Mouse (Mus musculus) midbrain, embryonic 15.5 days (tissue): ENCODE data around the gene Egr4. TPM values are rescaled to one million over a fixed set of nuclear protein-coding genes. Genes with fewer than 3 reads are reported as not detected.

Experiments
- ATAC-seq: fragments of 200-750 bp; cut with Nextera tagmentation; replicated peaks from 2 replicates; pipeline ENCODE4 v1.8.0; 2017; ENCODE audit warnings: moderate TSS enrichment
- H3K27ac ChIP-seq: fragments of 300-500 bp; sonication (generic); 2 replicates; pipeline ENCODE4 v1.5.1; 2015; ENCODE audit warnings: mild to moderate bottlenecking, inconsistent platforms
- H3K27me3 ChIP-seq: fragments of 300-500 bp; sonication (generic); replicated peaks from 2 replicates; pipeline ENCODE4 v1.6.1; 2015; ENCODE audit warnings: inconsistent platforms
- H3K36me3 ChIP-seq: fragments of 300-500 bp; sonication (generic); replicated peaks from 2 replicates; pipeline ENCODE4 v1.6.1; 2015; ENCODE audit warnings: inconsistent platforms
- H3K4me1 ChIP-seq: fragments of 300-500 bp; sonication (generic); 2 replicates; pipeline ENCODE4 v1.6.1; 2015; ENCODE audit warnings: inconsistent platforms
- H3K4me2 ChIP-seq: fragments of 300-500 bp; sonication (generic); 2 replicates; pipeline ENCODE4 v1.6.1; 2015; ENCODE audit warnings: inconsistent platforms, mild to moderate bottlenecking, moderate library complexity
- H3K4me3 ChIP-seq: fragments of 300-500 bp; sonication (generic); 2 replicates; pipeline ENCODE4 v1.5.1; 2015; ENCODE audit warnings: mild to moderate bottlenecking, inconsistent platforms
- H3K9ac ChIP-seq: fragments of 300-500 bp; sonication (generic); 2 replicates; pipeline ENCODE4 v1.6.1; 2015; ENCODE audit warnings: mild to moderate bottlenecking, inconsistent platforms
- H3K9me3 ChIP-seq: fragments of 300-500 bp; sonication (generic); 2 replicates; pipeline ENCODE4 v1.6.1; 2016; ENCODE audit warnings: inconsistent platforms
- WGBS: fragments of 180-500 bp; shearing (Covaris S2); methylation state at CpG from one replicate; pipeline ENCODE4 v1.1.7; 2015; ENCODE audit warnings: mixed read lengths; 5-methylcytosine and 5-hydroxymethylcytosine counted together
- polyA plus RNA-seq: library from polyadenylated mRNA; unstranded; fragments of >200 nt; fragmentation: Nextera tagmentation; extraction: Ambion mirVana; gene quantifications from 2 replicates; pipeline ENCODE4 v1.2.1, GENCODE M21; 2015

Egr4 gene
- polyA plus RNA-seq, 1 experiment from 2014 or later, result not detected

GRCm38 (mm10) chr6:85489717-85490116 lies 23.7 kb downstream of the Egr4 start:
- 78% methylated on average over 3 of the region's 3 CpGs for WGBS
- H3K9me3 ChIP-seq, result no peaks in the 10 kb centered on the region
- no peak overlapping the region for H3K4me3 ChIP-seq
- H3K4me2 ChIP-seq, result no peak overlapping the region
- H3K27ac ChIP-seq, result no peak overlapping the region
- ATAC-seq, result no peak
- no peaks in the 10 kb centered on the region for H3K36me3 ChIP-seq
- no peak overlapping the region for H3K9ac ChIP-seq
- peaks cover 1% of the 10 kb centered on the region for H3K4me1 ChIP-seq
- peaks cover 22% of the 10 kb centered on the region for H3K27me3 ChIP-seq

- Histone ChIP-seq H3K4me3 (no peak overlapping the region), H3K27ac (no peak overlapping the region), H3K9me3 (no peaks in the 10 kb centered on the region), H3K9ac (no peak overlapping the region), H3K4me2 (no peak overlapping the region), H3K4me1 (peaks cover 13% of the 10 kb centered on the region), H3K36me3 (no peaks in the 10 kb centered on the region), H3K27me3 (peaks cover 35% of the 10 kb centered on the region)
- WGBS, result 19% methylated on average over 4 of the region's 4 CpGs
- no peak for ATAC-seq
Observed at GRCm38 (mm10) chr6:85488510-85488909, 24.9 kb downstream of the Egr4 start.

DNA sequence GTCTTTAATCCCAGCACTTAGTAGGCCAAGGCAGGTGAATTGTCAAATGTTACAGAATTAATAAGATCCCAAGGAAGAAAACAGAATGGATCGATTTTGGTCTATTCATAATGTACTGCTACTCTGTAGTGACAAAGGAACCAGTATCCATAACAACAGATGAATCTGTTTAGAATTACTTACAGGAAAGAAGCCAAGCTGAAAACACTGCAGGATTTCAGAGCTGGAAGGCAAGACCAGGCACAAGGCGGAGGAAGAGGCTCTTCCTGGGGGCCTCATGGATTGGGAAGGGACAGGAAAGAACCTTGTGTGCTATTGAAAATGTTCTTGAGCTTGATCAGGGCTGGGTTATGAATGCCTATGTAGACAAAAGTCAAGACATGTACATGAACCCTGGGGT lies 27.7 kb downstream of the Egr4 start:
- Histone ChIP-seq H3K4me3 (no peak overlapping the region), H3K27me3 (peaks cover 35% of the 10 kb centered on the region), H3K27ac (no peak overlapping the region), H3K4me2 (no peak overlapping the region), H3K4me1 (peaks cover 13% of the 10 kb centered on the region), H3K36me3 (no peaks in the 10 kb centered on the region), H3K9ac (no peak overlapping the region), H3K9me3 (no peaks in the 10 kb centered on the region)
- WGBS, result 68% methylated on average over 2 of the region's 2 CpGs
- no peak for ATAC-seq

- Histone ChIP-seq H3K27ac (no peak overlapping the region), H3K9me3 (no peaks in the 10 kb centered on the region), H3K4me1 (peaks cover 13% of the 10 kb centered on the region), H3K9ac (peak overlapping the region; percentile 15; the same call in 1 of the 2 replicates), H3K27me3 (peaks cover 35% of the 10 kb centered on the region), H3K4me3 (peak overlapping the region; percentile 36), H3K36me3 (no peaks in the 10 kb centered on the region), H3K4me2 (peak overlapping the region; percentile 53)
- peak; percentile 40; the same call in 1 of the 2 replicates for ATAC-seq
- WGBS, result 5% methylated on average over 86 of the region's 92 CpGs
Observed at GRCm38 (mm10) chr6:85483843-85484721, 29.3 kb downstream of the Egr4 start.

GRCm38 (mm10) chr6:85480685-85481084 lies 32.7 kb downstream of the Egr4 start:
- Histone ChIP-seq H3K4me3 (no peak overlapping the region), H3K27me3 (peaks cover 22% of the 10 kb centered on the region), H3K27ac (no peak overlapping the region), H3K4me1 (peaks cover 13% of the 10 kb centered on the region), H3K36me3 (no peaks in the 10 kb centered on the region), H3K9me3 (no peaks in the 10 kb centered on the region), H3K9ac (no peak overlapping the region), H3K4me2 (no peak overlapping the region)
- no peak for ATAC-seq
- 71% methylated on average over 16 of the region's 16 CpGs for WGBS

- H3K4me1 ChIP-seq, result peaks cover 13% of the 10 kb centered on the region
- no peak overlapping the region for H3K4me3 ChIP-seq
- peaks cover 15% of the 10 kb centered on the region for H3K27me3 ChIP-seq
- H3K9me3 ChIP-seq, result no peaks in the 10 kb centered on the region
- H3K27ac ChIP-seq, result no peak overlapping the region
- ATAC-seq, result no peak
- no peak overlapping the region for H3K4me2 ChIP-seq
- 83% methylated on average over 5 of the region's 5 CpGs for WGBS
- no peak overlapping the region for H3K9ac ChIP-seq
- no peaks in the 10 kb centered on the region for H3K36me3 ChIP-seq
Observed at GRCm38 (mm10) chr6:85479979-85480378, 33.4 kb downstream of the Egr4 start.

DNA sequence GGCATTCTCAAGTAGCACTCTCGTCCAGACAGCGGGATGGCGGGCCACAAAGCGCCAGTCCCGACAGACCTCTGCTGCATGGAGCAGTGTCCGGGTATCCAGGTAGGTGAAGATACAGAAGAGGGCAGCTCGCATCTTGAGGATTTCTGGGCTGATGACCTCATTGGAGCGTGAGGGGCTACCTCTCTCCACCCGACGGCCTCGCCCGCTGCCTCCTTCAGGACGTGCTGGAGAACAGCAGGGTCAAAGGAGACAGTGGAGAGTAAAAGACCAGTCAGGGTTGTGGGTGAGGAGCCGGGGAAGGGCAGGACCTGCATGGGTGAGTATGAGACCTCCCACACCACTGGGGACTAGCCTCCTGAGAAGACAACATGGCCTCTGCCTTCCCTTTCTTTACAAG lies 35.0 kb downstream of the Egr4 start:
- WGBS, result 58% methylated on average over 14 of the region's 14 CpGs
- no peak for ATAC-seq
- Histone ChIP-seq H3K27me3 (no peaks in the 10 kb centered on the region), H3K27ac (no peak overlapping the region), H3K9me3 (no peaks in the 10 kb centered on the region), H3K36me3 (0 out of 2 replicates have a peak, but pooled peaks cover 5% of the 10 kb centered on the region), H3K9ac (no peak overlapping the region), H3K4me1 (no peaks in the 10 kb centered on the region), H3K4me2 (no peak overlapping the region), H3K4me3 (no peak overlapping the region)

DNA sequence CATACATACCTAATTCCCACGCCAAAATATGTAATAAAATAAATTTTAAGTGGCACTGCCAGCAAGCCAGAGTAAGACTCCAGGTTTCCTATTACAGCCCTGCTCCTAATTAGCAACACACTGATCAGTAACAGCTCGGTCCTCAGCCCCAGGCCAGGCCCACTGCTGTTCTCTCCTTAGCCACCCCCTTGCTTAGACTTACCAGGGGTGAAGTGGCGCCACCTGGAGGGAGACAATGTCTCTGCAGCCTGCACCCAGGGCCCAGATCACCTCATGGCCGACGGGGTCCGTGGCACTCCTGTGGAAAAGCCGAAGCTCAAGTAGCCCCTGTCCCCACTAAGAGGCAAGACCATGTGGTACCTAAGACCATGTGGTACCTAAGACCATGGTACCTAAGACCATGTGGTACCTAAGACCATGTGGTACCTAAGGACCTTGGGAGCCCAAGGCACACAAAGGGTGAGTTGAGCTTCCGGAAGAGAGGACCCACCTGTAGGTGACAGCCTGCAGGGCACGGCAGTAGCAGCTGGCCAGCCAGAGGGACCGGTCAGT lies 35.9 kb downstream of the Egr4 start:
- no peak overlapping the region for H3K4me3 ChIP-seq
- no peak overlapping the region for H3K4me2 ChIP-seq
- H3K9ac ChIP-seq, result no peak overlapping the region
- no peaks in the 10 kb centered on the region for H3K9me3 ChIP-seq
- no peaks in the 10 kb centered on the region for H3K4me1 ChIP-seq
- 46% methylated on average over 10 of the region's 10 CpGs for WGBS
- no peak overlapping the region for H3K27ac ChIP-seq
- no peaks in the 10 kb centered on the region for H3K27me3 ChIP-seq
- peak; percentile 35; the same call in 1 of the 2 replicates for ATAC-seq
- H3K36me3 ChIP-seq, result 0 out of 2 replicates have a peak, but pooled peaks cover 8% of the 10 kb centered on the region

GRCm38 (mm10) chr6:85475581-85475980 lies 37.8 kb downstream of the Egr4 start:
- Histone ChIP-seq H3K27me3 (no peaks in the 10 kb centered on the region), H3K9ac (no peak overlapping the region), H3K36me3 (0 out of 2 replicates have a peak, but pooled peaks cover 8% of the 10 kb centered on the region), H3K4me1 (no peaks in the 10 kb centered on the region), H3K27ac (no peak overlapping the region), H3K4me2 (no peak overlapping the region), H3K9me3 (no peaks in the 10 kb centered on the region), H3K4me3 (no peak overlapping the region)
- WGBS, result 90% methylated on average over 3 of the region's 3 CpGs
- no peak for ATAC-seq

- ATAC-seq, result no peak
- Histone ChIP-seq H3K36me3 (peaks cover 18% of the 10 kb centered on the region), H3K9me3 (no peaks in the 10 kb centered on the region), H3K27me3 (no peaks in the 10 kb centered on the region), H3K4me3 (no peak overlapping the region), H3K9ac (no peak overlapping the region), H3K4me1 (no peaks in the 10 kb centered on the region), H3K27ac (no peak overlapping the region), H3K4me2 (no peak overlapping the region)
- 61% methylated on average over 5 of the region's 5 CpGs for WGBS
Observed at GRCm38 (mm10) chr6:85472542-85472941, 40.8 kb downstream of the Egr4 start.

DNA sequence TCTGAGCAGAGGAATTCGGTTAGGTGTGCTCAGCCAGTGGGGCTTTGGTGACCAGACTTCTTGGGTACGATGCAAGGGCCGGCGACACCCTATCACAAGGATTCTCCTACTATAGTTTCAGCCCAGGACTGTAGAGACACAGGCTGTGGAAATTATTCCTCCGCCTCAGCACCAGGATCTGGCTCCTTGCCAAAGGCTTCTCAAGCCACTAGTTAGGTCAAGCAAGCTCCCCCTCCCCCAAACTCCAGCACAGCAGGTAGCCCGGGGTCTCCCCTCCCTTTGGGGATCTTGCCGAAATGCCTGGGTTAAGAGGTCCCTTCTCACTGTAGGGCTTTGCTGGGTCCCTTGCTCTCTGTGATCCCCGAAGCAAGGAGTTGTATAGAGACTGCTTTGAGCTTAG lies 41.4 kb downstream of the Egr4 start:
- peaks cover 24% of the 10 kb centered on the region for H3K36me3 ChIP-seq
- no peak overlapping the region for H3K4me2 ChIP-seq
- ATAC-seq, result no peak

DNA sequence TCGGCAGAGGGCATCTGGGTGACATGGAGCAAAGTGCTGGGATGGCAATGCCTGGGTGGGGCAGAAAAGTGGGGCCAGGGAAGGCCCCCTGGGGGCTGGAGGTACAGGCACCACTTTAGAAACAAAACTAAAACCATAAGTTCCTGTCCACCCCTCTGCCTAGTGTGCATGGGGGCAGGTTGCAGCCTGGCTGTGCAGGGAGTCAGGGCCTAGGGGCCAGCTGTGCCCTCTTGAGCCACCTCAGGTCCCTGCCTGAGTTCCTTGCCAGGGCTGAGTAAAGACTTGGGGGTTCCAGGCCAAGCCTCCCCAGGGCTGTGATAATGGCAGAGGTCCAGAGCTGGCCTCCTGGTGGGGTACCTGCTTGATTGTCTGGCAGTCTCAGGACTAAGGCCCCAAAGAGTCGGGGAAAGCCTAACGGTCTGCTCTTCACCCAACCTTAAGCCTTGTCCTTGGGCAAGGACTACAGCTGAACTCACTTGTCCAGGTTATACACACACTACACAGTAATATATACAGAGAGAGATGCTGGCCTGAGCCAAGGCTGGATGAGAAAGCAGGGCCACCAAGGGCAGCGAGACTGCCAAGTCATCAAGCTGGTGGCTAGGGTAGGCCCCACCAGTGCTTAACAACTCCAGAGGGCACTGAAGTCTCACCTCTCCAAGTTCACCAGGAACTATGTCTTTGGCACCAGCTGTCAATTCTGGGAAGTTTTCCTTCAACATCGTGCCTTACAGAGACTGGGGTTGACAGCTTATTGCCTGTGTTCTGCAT lies 43.5 kb downstream of the Egr4 start:
- peaks cover 39% of the 10 kb centered on the region for H3K36me3 ChIP-seq
- WGBS, result 77% methylated on average over 5 of the region's 5 CpGs

More for the DNA sequence above, 41.4 kb downstream of the Egr4 start:
- Histone ChIP-seq H3K27ac (no peak overlapping the region), H3K9me3 (no peaks in the 10 kb centered on the region), H3K4me1 (no peaks in the 10 kb centered on the region), H3K27me3 (no peaks in the 10 kb centered on the region), H3K9ac (no peak overlapping the region), H3K4me3 (no peak overlapping the region)
- 63% methylated on average over 8 of the region's 8 CpGs for WGBS

More for the DNA sequence above, 43.5 kb downstream of the Egr4 start:
- Histone ChIP-seq H3K9ac (no peak overlapping the region), H3K4me3 (no peak overlapping the region), H3K9me3 (no peaks in the 10 kb centered on the region), H3K27me3 (no peaks in the 10 kb centered on the region), H3K4me2 (no peak overlapping the region), H3K4me1 (no peaks in the 10 kb centered on the region), H3K27ac (no peak overlapping the region)
- ATAC-seq, result no peak
